8 mouse cellular contexts compared by ENCODE assay signal in the genomic region with DNA sequence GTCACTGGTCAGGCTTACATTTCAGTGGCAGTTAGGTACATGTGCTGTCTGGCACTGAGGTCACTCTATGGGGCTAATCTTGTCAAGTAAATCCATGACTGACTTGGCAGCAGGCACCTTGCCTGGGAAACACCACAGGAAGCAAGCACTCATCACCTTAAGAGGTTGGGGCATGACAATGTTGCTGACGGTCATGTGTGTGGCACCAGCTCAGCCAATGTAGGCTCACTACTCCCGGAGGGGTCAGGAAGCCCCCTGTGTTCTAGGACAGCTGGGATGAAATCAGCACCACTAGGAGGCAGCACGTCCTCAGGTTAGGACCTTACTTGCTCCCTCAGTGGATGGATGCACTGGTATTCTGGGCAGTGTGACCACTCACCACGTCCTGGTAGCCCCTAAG. TPM values are rescaled to one million over a fixed set of nuclear protein-coding genes. Genes with fewer than 3 reads are reported as not detected.
DNase-seq lines count a peak whose midpoint lies in the region; ATAC-seq and TF ChIP-seq lines count a peak whose summit lies in the region.

No protein-coding gene starts in this region.

- no peak for TF ChIP-seq EP300 in MEL (IDR thresholded peaks at IDR 0.05; ENCODE audit: low read depth in 1 of 2, low read length in 2 of 2)
- no peak for TF ChIP-seq EP300 in lung, postnatal 0 days (IDR thresholded peaks at IDR 0.05)

- peak; percentile 39 to 63 (median 59); a peak in 5 of 6 replicates for TF ChIP-seq CTCF in MEL (IDR thresholded peaks at IDR 0.05 in 2 of 3, conservative IDR thresholded peaks at IDR 0.05 in 1 of 3; ENCODE audit: control insufficient read depth in 1 of 3, insufficient read depth in 1 of 3, low read depth in 2 of 3, low read length in 3 of 3, poor library complexity in 1 of 3, severe bottlenecking in 1 of 3)
- peak; percentile 69 for TF ChIP-seq CTCF in lung, postnatal 0 days (IDR thresholded peaks at IDR 0.05)

- H3K4me2 ChIP-seq in lung, postnatal 0 days (replicated peaks; ENCODE audit: low read depth, low read length): no peak overlapping the region
- no peak overlapping the region for H3K4me2 ChIP-seq in forebrain, embryonic 15.5 days (replicated peaks)

- H3K27ac ChIP-seq in MEL (ENCODE audit: control insufficient read depth, low read depth, low read length): no peak overlapping the region
- H3K27ac ChIP-seq in lung, postnatal 0 days (ENCODE audit: low read length): no peak overlapping the region
- no peak overlapping the region for H3K27ac ChIP-seq in forebrain, embryonic 15.5 days (replicated peaks)

- H3K36me3 ChIP-seq in MEL (ENCODE audit: control insufficient read depth in 1 of 2, insufficient read depth in 2 of 2, low read length in 2 of 2): no peaks in the 10 kb centered on the region; a peak in 1 of 4 replicates
- H3K36me3 ChIP-seq in lung, postnatal 0 days (ENCODE audit: insufficient read depth, low read length): peaks cover 21% of the 10 kb centered on the region; the same call in 1 of the 2 replicates
- H3K36me3 ChIP-seq in forebrain, embryonic 15.5 days: peaks cover 31% of the 10 kb centered on the region

- H3K4me3 ChIP-seq in MEL (ENCODE audit: control insufficient read depth in 1 of 2, insufficient read depth in 1 of 2, low read depth in 2 of 2, low read length in 2 of 2): no peak overlapping the region
- no peak overlapping the region for H3K4me3 ChIP-seq in lung, postnatal 0 days (ENCODE audit: low read depth, low read length)
- no peak overlapping the region for H3K4me3 ChIP-seq in forebrain, embryonic 15.5 days

- intact Hi-C loops in left cerebral cortex, postnatal 4 days (cut with DNase I): no loop called here
- intact Hi-C loops in left cerebral cortex, postnatal 10 days (cut with DNase I): no loop called here

- no peaks in the 10 kb centered on the region for H3K9me3 ChIP-seq in MEL (replicated peaks; ENCODE audit: insufficient read depth, low read length)
- H3K9me3 ChIP-seq in lung, postnatal 0 days (ENCODE audit: low read length): no peaks in the 10 kb centered on the region
- no peaks in the 10 kb centered on the region for H3K9me3 ChIP-seq in forebrain, embryonic 15.5 days

- no peak for ATAC-seq in lung, postnatal 0 days
- ATAC-seq in forebrain, embryonic 15.5 days (replicated peaks): no peak

- H3K79me2 ChIP-seq in MEL (ENCODE audit: control insufficient read depth, insufficient read depth, low read length, poor library complexity): no peaks in the 10 kb centered on the region

- 37% methylated on average over 4 of the region's 4 CpGs for WGBS in lung, postnatal 0 days
- 32% methylated on average over 4 of the region's 4 CpGs for WGBS in forebrain, embryonic 15.5 days

- DNase-seq in left cerebral cortex, postnatal 4 days: peak; percentile 43
- DNase-seq in left cerebral cortex, postnatal 10 days (ENCODE audit: extremely low spot score in 1 of 2, low spot score in 2 of 2): no peak
- peak; percentile 46 for DNase-seq in MEL (ENCODE audit: low read depth, low spot score)
- DNase-seq in embryo, embryonic 11 days: peak; percentile 44
- peak; percentile 28 for DNase-seq in lung, postnatal 0 days (ENCODE audit: low spot score)
- no peak for DNase-seq in frontal cortex, postnatal 36 days (ENCODE audit: low spot score in 2 of 2)
- no peak for DNase-seq in right cerebral cortex, postnatal 10 days (ENCODE audit: low spot score in 2 of 2)

- TF ChIP-seq RAD21 in MEL (IDR thresholded peaks at IDR 0.05; ENCODE audit: low read depth, low read length): peak; percentile 52

- peaks cover 0 to 10% of the 10 kb centered on the region in 2 experiments; a peak in 1 of 4 replicates for H3K4me1 ChIP-seq in MEL (ENCODE audit: control insufficient read depth in 1 of 2, insufficient read depth in 2 of 2, low read length in 2 of 2)
- H3K4me1 ChIP-seq in lung, postnatal 0 days (ENCODE audit: insufficient read depth, low read depth, low read length): peaks cover 4% of the 10 kb centered on the region; the same call in 1 of the 2 replicates
- peaks cover 4% of the 10 kb centered on the region; the same call in 1 of the 2 replicates for H3K4me1 ChIP-seq in forebrain, embryonic 15.5 days

- no peak overlapping the region for H3K9ac ChIP-seq in MEL (ENCODE audit: control insufficient read depth, low read depth, low read length, poor library complexity, severe bottlenecking)
- H3K9ac ChIP-seq in lung, postnatal 0 days (replicated peaks; ENCODE audit: low read depth): no peak overlapping the region
- no peak overlapping the region for H3K9ac ChIP-seq in forebrain, embryonic 15.5 days (replicated peaks)

- no peak for TF ChIP-seq POLR2A in MEL (IDR thresholded peaks at IDR 0.05; ENCODE audit: control insufficient read depth in 1 of 2, insufficient read depth in 1 of 2, low read depth in 1 of 2, low read length in 2 of 2, poor library complexity in 1 of 2)

- H3K27me3 ChIP-seq in MEL (ENCODE audit: control insufficient read depth in 1 of 2, insufficient read depth in 2 of 2, low read length in 2 of 2): no peaks in the 10 kb centered on the region
- no peaks in the 10 kb centered on the region for H3K27me3 ChIP-seq in lung, postnatal 0 days (replicated peaks; ENCODE audit: insufficient read depth, low read length)
- no peaks in the 10 kb centered on the region for H3K27me3 ChIP-seq in forebrain, embryonic 15.5 days

TF ChIP-seq in MEL, 35 proteins besides CTCF, POLR2A, EP300 and RAD21 (continues in another document):
- TF ChIP-seq SIN3A (IDR thresholded peaks at IDR 0.05; ENCODE audit: low read length) (no peak), POLR2AphosphoS5 (IDR thresholded peaks at IDR 0.05; ENCODE audit: borderline replicate concordance, low read depth, low read length) (no peak), HCFC1 (IDR thresholded peaks at IDR 0.05; ENCODE audit: low read depth, low read length) (no peak), MEF2A (IDR thresholded peaks at IDR 0.05; ENCODE audit: extremely low read depth, insufficient replicate concordance, low read depth, low read length, poor library complexity, severe bottlenecking) (no peak), MYC (IDR thresholded peaks at IDR 0.05; ENCODE audit: low read depth, low read length) (0 out of 2 replicates have a peak, but pooled peaks have one; percentile 41), E2F4 (IDR thresholded peaks at IDR 0.05; ENCODE audit: borderline replicate concordance, low read depth, low read length) (no peak), CHD1 (IDR thresholded peaks at IDR 0.05; ENCODE audit: low read depth, low read length) (no peak), TBP (IDR thresholded peaks at IDR 0.05; ENCODE audit: low read depth, low read length) (no peak), POLR2AphosphoS2 (IDR thresholded peaks at IDR 0.05; ENCODE audit: low read length) (no peak), KAT2A (conservative IDR thresholded peaks at IDR 0.05; ENCODE audit: low read depth, low read length) (no peak), SMC3 (IDR thresholded peaks at IDR 0.05; ENCODE audit: low read depth, low read length) (peak; percentile 48), BHLHE40 (IDR thresholded peaks at IDR 0.05; ENCODE audit: borderline replicate concordance, low read depth, low read length) (0 out of 2 replicates have a peak, but pooled peaks have one; percentile 31), MAX (IDR thresholded peaks at IDR 0.05; ENCODE audit: low read length) (0 out of 2 replicates have a peak, but pooled peaks have one; percentile 10)

RNA-seq across cellular contexts. Expression of a gene that starts 7.6 kb away (rescaled TPM):
- 100 to 1,000 TPM; 105 to 113 TPM for total RNA-seq in left cerebral cortex, postnatal 4 days (2021)
- 100 to 1,000 TPM; 103 to 110 TPM for total RNA-seq in left cerebral cortex, postnatal 10 days (2021)
- total RNA-seq in MEL (2012; rRNA removed): 27.2 and 36.6 TPM in 2 replicates
- 10 to 100 TPM in 1 of 2 experiments, not detected in 1; 83.5 TPM for polyA plus RNA-seq in MEL (2012; ENCODE audit: insufficient read depth in 1 of 2, insufficient read length in 2 of 2, low read depth in 1 of 2, low replicate concordance in 2 of 2, missing spikeins in 1 of 2)
- polyA plus RNA-seq in lung, postnatal 0 days (2015; fragmentation: Nextera tagmentation; extraction: Ambion mirVana): 209 and 215 TPM in 2 replicates
- polyA plus RNA-seq in forebrain, embryonic 15.5 days (2015; fragmentation: Nextera tagmentation; extraction: Ambion mirVana): 242 and 245 TPM in 2 replicates

RNA-seq across cellular contexts. Expression of a gene that starts 9.0 kb away (rescaled TPM):
- not detected for total RNA-seq in left cerebral cortex, postnatal 4 days (2021)
- total RNA-seq in left cerebral cortex, postnatal 10 days (2021): not detected
- not detected in 2 replicates for total RNA-seq in MEL (2012; rRNA removed)
- not detected for polyA plus RNA-seq in MEL (2012; ENCODE audit: insufficient read depth in 1 of 2, insufficient read length in 2 of 2, low read depth in 1 of 2, low replicate concordance in 2 of 2, missing spikeins in 1 of 2)
- not detected in 2 replicates for polyA plus RNA-seq in lung, postnatal 0 days (2015; fragmentation: Nextera tagmentation; extraction: Ambion mirVana)
- polyA plus RNA-seq in forebrain, embryonic 15.5 days (2015; fragmentation: Nextera tagmentation; extraction: Ambion mirVana): 0.23 TPM in 1 of 2 replicates, not detected in the other

RNA-seq across cellular contexts. Expression of a gene that starts 11.4 kb away (rescaled TPM):
- under 1 TPM in 1 of 2 experiments, not detected in 1; 0.18 TPM for total RNA-seq in left cerebral cortex, postnatal 4 days (2021)
- total RNA-seq in left cerebral cortex, postnatal 10 days (2021): under 1 TPM in 1 of 2 experiments, not detected in 1; 0.26 TPM
- total RNA-seq in MEL (2012; rRNA removed): not detected in 2 replicates
- not detected for polyA plus RNA-seq in MEL (2012; ENCODE audit: insufficient read depth in 1 of 2, insufficient read length in 2 of 2, low read depth in 1 of 2, low replicate concordance in 2 of 2, missing spikeins in 1 of 2)
- 0.61 and 0.76 TPM in 2 replicates for polyA plus RNA-seq in lung, postnatal 0 days (2015; fragmentation: Nextera tagmentation; extraction: Ambion mirVana)
- polyA plus RNA-seq in forebrain, embryonic 15.5 days (2015; fragmentation: Nextera tagmentation; extraction: Ambion mirVana): 0.09 TPM in 2 replicates

RNA-seq across cellular contexts. Expression of a gene that starts 31.1 kb away (rescaled TPM):
- total RNA-seq in left cerebral cortex, postnatal 4 days (2021): 100 to 1,000 TPM; 187 to 203 TPM
- 100 to 1,000 TPM; 136 to 138 TPM for total RNA-seq in left cerebral cortex, postnatal 10 days (2021)
- 625 and 639 TPM in 2 replicates for total RNA-seq in MEL (2012; rRNA removed)
- polyA plus RNA-seq in MEL (2012; ENCODE audit: insufficient read depth in 1 of 2, insufficient read length in 2 of 2, low read depth in 1 of 2, low replicate concordance in 2 of 2, missing spikeins in 1 of 2): 1,000 to 10,000 TPM in 1 of 2 experiments, 100 to 1,000 TPM in 1; 563 to 1,152 TPM
- 551 and 555 TPM in 2 replicates for polyA plus RNA-seq in lung, postnatal 0 days (2015; fragmentation: Nextera tagmentation; extraction: Ambion mirVana)
- 234 and 239 TPM in 2 replicates for polyA plus RNA-seq in forebrain, embryonic 15.5 days (2015; fragmentation: Nextera tagmentation; extraction: Ambion mirVana)

RNA-seq across cellular contexts. Expression of a gene that starts 39.5 kb away (rescaled TPM):
- total RNA-seq in left cerebral cortex, postnatal 4 days (2021): 100 to 1,000 TPM; 351 to 368 TPM
- total RNA-seq in left cerebral cortex, postnatal 10 days (2021): 100 to 1,000 TPM; 406 to 417 TPM
- 364 and 367 TPM in 2 replicates for total RNA-seq in MEL (2012; rRNA removed)
- polyA plus RNA-seq in MEL (2012; ENCODE audit: insufficient read depth in 1 of 2, insufficient read length in 2 of 2, low read depth in 1 of 2, low replicate concordance in 2 of 2, missing spikeins in 1 of 2): 100 to 1,000 TPM; 601 to 821 TPM
- 512 TPM in 2 replicates for polyA plus RNA-seq in lung, postnatal 0 days (2015; fragmentation: Nextera tagmentation; extraction: Ambion mirVana)
- 464 TPM in 2 replicates for polyA plus RNA-seq in forebrain, embryonic 15.5 days (2015; fragmentation: Nextera tagmentation; extraction: Ambion mirVana)

Comparison
In these comparisons a context has a peak if more than half of its experiments do, and no peak if none do; other contexts are left out.
1. DNase-seq: peak in left cerebral cortex, postnatal 4 days (single experiment), MEL (single experiment), embryo, embryonic 11 days (single experiment) and lung, postnatal 0 days (single experiment); none in left cerebral cortex, postnatal 10 days (0 of 2), frontal cortex, postnatal 36 days (0 of 2) and right cerebral cortex, postnatal 10 days (0 of 2).